Mouse (Mus musculus): ENCODE measurements around the gene Pacsin3. TPM values are rescaled to one million over a fixed set of nuclear protein-coding genes. Genes with fewer than 3 reads are reported as not detected.
A peak's percentile ranks its signal among the peaks of the same experiment; 100 is the strongest.

Pacsin3 gene
- total and polyA plus RNA-seq, 2 experiments, result 24.6 to 68.9 TPM

DNA sequence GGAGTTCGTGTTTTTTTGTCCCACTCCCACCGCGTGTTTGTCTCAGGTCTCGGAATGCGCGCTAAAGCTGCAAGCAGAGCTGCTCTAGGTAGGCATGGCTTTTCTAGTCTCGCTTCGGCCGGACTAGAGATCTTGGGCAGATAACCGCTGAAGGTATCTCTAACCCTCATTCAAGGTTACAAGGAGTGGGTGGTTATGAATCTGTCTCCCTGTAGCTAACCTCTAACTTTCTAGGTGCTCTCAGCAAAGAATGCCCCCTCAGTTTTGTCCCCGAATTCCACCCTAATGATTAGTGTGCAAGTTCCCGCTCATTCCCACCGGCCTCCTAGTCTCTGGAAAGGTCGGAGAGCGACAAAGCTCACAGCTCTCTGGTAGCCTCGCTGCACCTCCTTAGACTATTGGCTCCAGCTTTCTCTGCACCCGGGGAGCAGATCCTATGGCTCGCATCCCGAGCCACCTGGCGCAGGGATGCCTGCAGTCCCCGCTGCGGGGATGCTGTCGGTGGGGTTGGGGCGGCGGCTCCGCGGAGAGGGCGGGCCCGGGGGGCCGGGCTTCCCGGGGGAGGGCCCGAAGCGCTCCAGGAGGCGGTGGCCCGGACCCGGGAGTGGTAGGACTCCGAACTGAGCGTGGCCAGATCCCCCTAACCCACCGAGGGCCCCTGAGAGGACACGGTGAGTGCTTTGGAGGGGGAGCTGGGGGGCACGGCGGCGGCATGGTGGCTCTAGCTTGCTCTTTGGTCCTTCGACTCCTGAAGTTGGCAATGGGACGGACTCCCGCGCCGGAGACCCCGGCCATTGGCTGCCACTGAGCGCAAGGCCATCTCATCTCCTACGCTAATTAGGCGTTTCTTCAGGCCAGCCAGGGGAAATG lies 737 bp downstream of the Pacsin3 start:
- TF ChIP-seq CTCF (IDR thresholded peaks at IDR 0.05; ENCODE audit: low read depth, low read length) (no peak), POLR2A (IDR thresholded peaks at IDR 0.05; ENCODE audit: extremely low read depth, insufficient read depth, low read length) (0 out of 2 replicates have a peak, but pooled peaks have one; percentile 34)
- 1% methylated on average over 49 of the region's 52 CpGs for WGBS
- peak overlapping the region; percentile 88 for H3K27ac ChIP-seq (replicated peaks; ENCODE audit: insufficient read depth, low read depth, low read length)

DNA sequence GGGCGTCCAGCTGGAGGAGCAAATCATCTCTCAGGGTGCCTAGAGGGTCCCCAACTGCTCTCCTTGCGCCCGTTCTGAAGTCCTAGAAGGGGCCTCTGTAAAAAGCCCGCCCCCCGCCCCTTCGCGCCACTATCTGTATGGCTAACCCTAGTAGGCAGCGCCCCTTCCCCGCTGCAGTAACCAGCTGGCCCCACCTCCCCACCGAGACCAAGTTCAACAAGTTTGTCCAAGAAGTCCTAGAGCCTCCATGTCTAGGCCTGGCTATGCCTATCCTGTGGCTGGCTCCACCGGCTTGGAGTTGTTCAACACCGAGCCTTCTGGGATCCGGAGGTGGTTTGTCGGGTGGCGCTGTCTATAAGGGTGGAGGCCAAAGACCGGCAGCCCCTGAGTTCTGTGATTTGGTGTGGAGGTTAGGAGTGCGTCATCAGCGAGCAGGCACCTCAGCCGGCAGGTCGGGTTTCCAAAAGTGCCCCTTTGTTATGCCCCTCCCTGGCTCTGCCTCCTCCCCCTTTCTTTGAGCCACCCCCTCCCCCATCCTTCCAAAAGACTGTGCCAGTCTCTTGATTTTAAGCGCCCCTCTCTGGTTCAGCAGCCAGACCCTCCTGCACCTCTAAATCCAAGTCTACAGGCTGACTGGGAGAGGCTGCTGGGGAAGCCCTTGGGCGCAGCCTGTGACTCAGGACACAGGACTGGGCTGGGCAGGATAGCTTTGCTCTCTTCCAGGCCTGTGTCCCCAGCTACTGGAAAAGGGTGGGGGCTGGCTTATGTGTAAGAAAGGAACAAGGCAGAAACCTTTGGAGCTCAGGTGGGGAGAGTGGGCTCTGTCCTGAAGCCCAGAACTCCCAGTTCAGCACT lies 1.6 kb downstream of the Pacsin3 start:
- Histone ChIP-seq H3K27me3 (ENCODE audit: control insufficient read depth, insufficient read depth, low read length) (no peaks in the 10 kb centered on the region), H3K36me3 (ENCODE audit: control insufficient read depth, insufficient read depth, low read length) (peaks cover 9% of the 10 kb centered on the region; the same call in 1 of the 2 replicates), H3K4me3 (ENCODE audit: insufficient read depth, low read depth, low read length) (peak overlapping the region; percentile 98), H3K79me2 (ENCODE audit: control insufficient read depth, insufficient read depth, low read length) (peaks cover 14% of the 10 kb centered on the region; the same call in 1 of the 2 replicates), H3K27ac (replicated peaks; ENCODE audit: insufficient read depth, low read depth, low read length) (peak overlapping the region; percentile 88), H3K9ac (ENCODE audit: low read depth, low read length) (peak overlapping the region; percentile 98), H3K4me1 (ENCODE audit: control insufficient read depth, insufficient read depth, low read length) (peaks cover 12% of the 10 kb centered on the region)
- DNase-seq (ENCODE audit: extremely low read depth, low read depth, low spot score), result peak; percentile 68
- TF ChIP-seq CTCF (IDR thresholded peaks at IDR 0.05; ENCODE audit: low read depth, low read length), result no peak
- no peak for TF ChIP-seq POLR2A (IDR thresholded peaks at IDR 0.05; ENCODE audit: extremely low read depth, insufficient read depth, low read length)
- WGBS, result 2% methylated on average over 22 of the region's 22 CpGs

More for the DNA sequence above, 737 bp downstream of the Pacsin3 start:
- H3K27me3 ChIP-seq (ENCODE audit: control insufficient read depth, insufficient read depth, low read length), result no peaks in the 10 kb centered on the region
- peak overlapping the region; percentile 98 for H3K4me3 ChIP-seq (ENCODE audit: insufficient read depth, low read depth, low read length)
- peaks cover 12% of the 10 kb centered on the region for H3K4me1 ChIP-seq (ENCODE audit: control insufficient read depth, insufficient read depth, low read length)
- peak overlapping the region; percentile 98 for H3K9ac ChIP-seq (ENCODE audit: low read depth, low read length)
- H3K79me2 ChIP-seq (ENCODE audit: control insufficient read depth, insufficient read depth, low read length), result peaks cover 14% of the 10 kb centered on the region; the same call in 1 of the 2 replicates
- H3K36me3 ChIP-seq (ENCODE audit: control insufficient read depth, insufficient read depth, low read length), result peaks cover 9% of the 10 kb centered on the region; the same call in 1 of the 2 replicates
- DNase-seq (ENCODE audit: extremely low read depth, low read depth, low spot score), result no peak

DNA sequence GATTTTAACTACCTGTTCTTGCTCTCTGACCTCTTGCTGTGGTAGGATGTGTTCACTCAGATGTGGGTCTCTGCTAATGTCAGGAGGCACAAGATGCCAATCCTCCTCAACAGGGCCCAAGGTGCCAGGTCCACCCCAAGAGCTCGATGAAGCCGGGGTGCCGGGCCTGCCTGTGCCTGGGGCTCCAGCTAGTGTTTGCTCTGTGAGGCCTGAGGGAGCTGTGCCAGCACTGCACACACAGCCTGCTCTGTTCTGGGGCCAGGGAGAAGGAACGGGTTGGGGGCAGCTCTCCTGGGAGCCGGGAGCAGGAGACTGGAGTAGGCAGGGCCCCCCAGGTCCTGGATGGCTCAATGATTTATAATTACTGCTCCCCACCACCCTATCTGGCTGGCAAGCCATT lies 2.3 kb downstream of the Pacsin3 start:
- peaks cover 12% of the 10 kb centered on the region; the same call in 1 of the 2 replicates for H3K36me3 ChIP-seq (ENCODE audit: control insufficient read depth, insufficient read depth, low read length)
- H3K27me3 ChIP-seq (ENCODE audit: control insufficient read depth, insufficient read depth, low read length), result no peaks in the 10 kb centered on the region
- peak overlapping the region; percentile 98 for H3K9ac ChIP-seq (ENCODE audit: low read depth, low read length)
- peaks cover 14% of the 10 kb centered on the region; the same call in 1 of the 2 replicates for H3K79me2 ChIP-seq (ENCODE audit: control insufficient read depth, insufficient read depth, low read length)
- H3K4me1 ChIP-seq (ENCODE audit: control insufficient read depth, insufficient read depth, low read length), result peaks cover 12% of the 10 kb centered on the region
- peak overlapping the region; percentile 88 for H3K27ac ChIP-seq (replicated peaks; ENCODE audit: insufficient read depth, low read depth, low read length)
- DNase-seq (ENCODE audit: extremely low read depth, low read depth, low spot score), result peak; percentile 73
- 33% methylated on average over 5 of the region's 5 CpGs for WGBS
- peak overlapping the region; percentile 98 for H3K4me3 ChIP-seq (ENCODE audit: insufficient read depth, low read depth, low read length)
- TF ChIP-seq POLR2A (IDR thresholded peaks at IDR 0.05; ENCODE audit: extremely low read depth, insufficient read depth, low read length), result 0 out of 2 replicates have a peak, but pooled peaks have one; percentile 21
- no peak for TF ChIP-seq CTCF (IDR thresholded peaks at IDR 0.05; ENCODE audit: low read depth, low read length)

DNA sequence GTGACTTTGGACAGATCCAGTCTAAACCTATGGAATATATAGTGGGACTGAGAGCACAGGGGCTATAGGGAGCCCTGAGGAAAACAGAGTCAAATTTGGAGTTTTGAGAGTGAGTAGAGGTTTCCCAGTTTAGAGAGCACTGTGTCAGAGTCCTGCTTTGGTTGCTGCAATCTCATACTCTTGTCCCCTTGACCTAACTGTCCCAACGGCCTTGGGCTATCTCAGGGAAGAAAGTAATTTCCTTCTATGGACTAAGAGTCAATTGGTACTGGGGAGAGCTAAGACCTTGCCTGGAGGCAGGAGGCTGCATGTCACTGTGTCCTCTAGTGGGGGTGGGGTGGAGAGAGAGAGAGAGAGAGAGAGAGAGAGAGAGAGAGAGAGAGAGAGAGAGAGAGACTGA lies 3.1 kb downstream of the Pacsin3 start:
- H3K79me2 ChIP-seq (ENCODE audit: control insufficient read depth, insufficient read depth, low read length), result peaks cover 14% of the 10 kb centered on the region; the same call in 1 of the 2 replicates
- DNase-seq (ENCODE audit: extremely low read depth, low read depth, low spot score), result peak; percentile 66
- no peak overlapping the region for H3K4me3 ChIP-seq (ENCODE audit: insufficient read depth, low read depth, low read length)
- peaks cover 14% of the 10 kb centered on the region for H3K4me1 ChIP-seq (ENCODE audit: control insufficient read depth, insufficient read depth, low read length)
- H3K27ac ChIP-seq (replicated peaks; ENCODE audit: insufficient read depth, low read depth, low read length), result peak overlapping the region; percentile 88
- H3K36me3 ChIP-seq (ENCODE audit: control insufficient read depth, insufficient read depth, low read length), result peaks cover 12% of the 10 kb centered on the region; the same call in 1 of the 2 replicates
- H3K9ac ChIP-seq (ENCODE audit: low read depth, low read length), result peak overlapping the region; percentile 98; the same call in 1 of the 2 replicates
- 4% methylated on average over 1 of the region's 1 CpGs for WGBS
- H3K27me3 ChIP-seq (ENCODE audit: control insufficient read depth, insufficient read depth, low read length), result no peaks in the 10 kb centered on the region
- TF ChIP-seq CTCF (IDR thresholded peaks at IDR 0.05; ENCODE audit: low read depth, low read length) (no peak), POLR2A (IDR thresholded peaks at IDR 0.05; ENCODE audit: extremely low read depth, insufficient read depth, low read length) (no peak)

GRCm38 (mm10) chr2:91259493-91259892 lies 3.7 kb downstream of the Pacsin3 start:
- 100% methylated on average over 1 of the region's 1 CpGs for WGBS
- no peak for DNase-seq (ENCODE audit: extremely low read depth, low read depth, low spot score)
- H3K27me3 ChIP-seq (ENCODE audit: control insufficient read depth, insufficient read depth, low read length), result no peaks in the 10 kb centered on the region
- peaks cover 19% of the 10 kb centered on the region for H3K4me1 ChIP-seq (ENCODE audit: control insufficient read depth, insufficient read depth, low read length)
- peaks cover 14% of the 10 kb centered on the region; the same call in 1 of the 2 replicates for H3K79me2 ChIP-seq (ENCODE audit: control insufficient read depth, insufficient read depth, low read length)
- H3K4me3 ChIP-seq (ENCODE audit: insufficient read depth, low read depth, low read length), result no peak overlapping the region
- TF ChIP-seq CTCF (IDR thresholded peaks at IDR 0.05; ENCODE audit: low read depth, low read length), result no peak
- TF ChIP-seq POLR2A (IDR thresholded peaks at IDR 0.05; ENCODE audit: extremely low read depth, insufficient read depth, low read length), result no peak
- no peak overlapping the region for H3K9ac ChIP-seq (ENCODE audit: low read depth, low read length)
- peak overlapping the region; percentile 26 for H3K27ac ChIP-seq (replicated peaks; ENCODE audit: insufficient read depth, low read depth, low read length)
- peaks cover 12% of the 10 kb centered on the region; the same call in 1 of the 2 replicates for H3K36me3 ChIP-seq (ENCODE audit: control insufficient read depth, insufficient read depth, low read length)

Data from liver, adult 2 months (tissue).